Mouse (Mus musculus) cerebellum, adult 11 months (tissue): ENCODE results near the gene Usp46.
"Not testable (repeated sequence)": the region's sequence is repeated elsewhere in the genome, so short reads cannot be mapped to it uniquely, and the experiment has no call there.

Experiments
- DNase-seq: peaks from one replicate; pipeline ENCODE4 v3.0.0; 2022

Gene Usp46

GRCm38 (mm10) chr5:74067831-74068713, at the start of gene Usp46:
Gene Usp46 (minus strand): TSS chr5:74068431.
- DNase-seq: peak; percentile 82

- no peak for DNase-seq
Observed at GRCm38 (mm10) chr5:74113961-74114689, 45.9 kb upstream of the Usp46 start.

GRCm38 (mm10) chr5:74105445-74105844, 37.2 kb upstream of the Usp46 start:
- DNase-seq: no peak

GRCm38 (mm10) chr5:74101761-74102160, 33.5 kb upstream of the Usp46 start:
- DNase-seq: no peak

- no peak for DNase-seq
Observed at GRCm38 (mm10) chr5:74099046-74099445, 30.8 kb upstream of the Usp46 start.

- DNase-seq: no peak
Observed at GRCm38 (mm10) chr5:74097854-74098220, 29.6 kb upstream of the Usp46 start.

GRCm38 (mm10) chr5:74097116-74097853, 29.1 kb upstream of the Usp46 start:
- DNase-seq: no peak

- no peak for DNase-seq
Observed at GRCm38 (mm10) chr5:74096060-74096459, 27.8 kb upstream of the Usp46 start.

- no peak for DNase-seq
Observed at GRCm38 (mm10) chr5:74095611-74096010, 27.4 kb upstream of the Usp46 start.

GRCm38 (mm10) chr5:74094841-74095437, 26.7 kb upstream of the Usp46 start:
- no peak for DNase-seq

- no peak for DNase-seq
Observed at GRCm38 (mm10) chr5:74093556-74094428, 25.6 kb upstream of the Usp46 start.

- peak; percentile 92 for DNase-seq
Observed at GRCm38 (mm10) chr5:74092833-74093555, 24.8 kb upstream of the Usp46 start.

- DNase-seq: no peak
Observed at GRCm38 (mm10) chr5:74092481-74092832, 24.2 kb upstream of the Usp46 start.

- no peak for DNase-seq
Observed at GRCm38 (mm10) chr5:74089643-74090042, 21.4 kb upstream of the Usp46 start.

- no peak for DNase-seq
Observed at GRCm38 (mm10) chr5:74081756-74082155, 13.5 kb upstream of the Usp46 start.

GRCm38 (mm10) chr5:74078861-74079615, 10.8 kb upstream of the Usp46 start:
- no peak for DNase-seq

- DNase-seq: no peak
Observed at GRCm38 (mm10) chr5:74078400-74078799, 10.2 kb upstream of the Usp46 start.

GRCm38 (mm10) chr5:74077959-74078358, 9.7 kb upstream of the Usp46 start:
- DNase-seq: no peak

GRCm38 (mm10) chr5:74076759-74077158, 8.5 kb upstream of the Usp46 start:
- DNase-seq: no peak

- not testable (repeated sequence) for DNase-seq
Observed at GRCm38 (mm10) chr5:74070564-74070963, 2.3 kb upstream of the Usp46 start.
